Mouse (Mus musculus): ENCODE measurements at regions not wholly inside any gene's neighbourhood (a gene's known extent, or its start where the extent isn't known, plus 50 kb on each side); places are given as distances from the start of the nearest gene placed in this dataset.

DNA sequence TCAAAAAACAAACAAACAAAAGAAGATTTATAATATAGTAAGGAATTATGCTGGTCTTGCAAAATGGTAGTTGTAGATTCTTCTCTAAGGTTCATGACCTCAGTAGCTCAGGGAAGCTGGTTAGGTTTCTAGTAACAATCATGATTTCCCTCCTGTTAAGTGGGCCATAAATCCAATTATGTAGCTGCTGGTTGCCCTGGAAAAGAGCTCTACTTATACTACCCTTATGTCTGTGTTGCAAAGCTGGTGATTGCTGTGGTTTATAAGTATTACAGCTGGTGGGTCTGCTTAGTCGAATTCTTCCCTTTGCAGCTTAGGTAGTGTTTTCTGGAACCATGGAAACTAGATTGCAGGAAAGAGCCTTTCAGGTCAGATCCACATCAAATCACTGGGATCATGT is 1161.9 kb upstream of the Adam24 start:
- Histone ChIP-seq H3K9ac (ENCODE audit: low read length) (no peak overlapping the region), H3K4me2 (replicated peaks; ENCODE audit: low read depth) (no peak overlapping the region), H3K4me1 (replicated peaks; ENCODE audit: control insufficient read depth, insufficient read depth) (no peaks in the 10 kb centered on the region), H3K27me3 (ENCODE audit: control insufficient read depth, insufficient read depth, low read length) (no peaks in the 10 kb centered on the region), H3K27ac (replicated peaks) (no peak overlapping the region), H3K4me3 (ENCODE audit: low read depth, low read length) (no peak overlapping the region), H3K36me3 (ENCODE audit: control insufficient read depth, insufficient read depth, low read length) (no peaks in the 10 kb centered on the region), H3K9me3 (ENCODE audit: control insufficient read depth, low read length) (no peaks in the 10 kb centered on the region)
- 74% methylated on average over 1 of the region's 1 CpGs for WGBS
- DNase-seq (ENCODE audit: low spot score) (no peak), ATAC-seq (ENCODE audit: low FRiP score, low TSS enrichment) (no peak)
- TF ChIP-seq CTCF (IDR thresholded peaks at IDR 0.05; ENCODE audit: low read depth) (no peak), EP300 (optimal IDR thresholded peaks at IDR 0.05) (no peak)

Data from stomach, postnatal 0 days (tissue).